Mouse (Mus musculus) testis, adult 2 months (tissue): ENCODE measurements at regions not wholly inside any gene's neighbourhood (a gene's known extent, or its start where the extent isn't known, plus 50 kb on each side); places are given as distances from the start of the nearest gene placed in this dataset.
"Not testable (repeated sequence)": the region's sequence is repeated elsewhere in the genome, so short reads cannot be mapped to it uniquely, and the experiment has no call there.

Experiments used
- H3K27ac ChIP-seq: fragments of 200-500 bp; 2 replicates; pipeline ENCODE4 v1.5.1; 2012; ENCODE audit warnings: low read depth, low read length; ENCODE audit not compliant: control insufficient read depth, insufficient read depth
- H3K27me3 ChIP-seq: fragments of 200-500 bp; 2 replicates; pipeline ENCODE4 v1.6.1; 2012; ENCODE audit warnings: mild to moderate bottlenecking, low read length, moderate library complexity; ENCODE audit not compliant: control insufficient read depth, insufficient read depth
- H3K36me3 ChIP-seq: fragments of 200-500 bp; 2 replicates; pipeline ENCODE4 v1.6.1; 2012; ENCODE audit warnings: mild to moderate bottlenecking, low read length; ENCODE audit not compliant: control insufficient read depth, insufficient read depth
- H3K4me1 ChIP-seq: fragments of 200-500 bp; 2 replicates; pipeline ENCODE4 v1.6.1; 2012; ENCODE audit warnings: low read length; ENCODE audit not compliant: control insufficient read depth, insufficient read depth
- H3K4me3 ChIP-seq: fragments of 200-500 bp; 2 replicates; pipeline ENCODE4 v1.5.1; 2012; ENCODE audit warnings: low read depth, mild to moderate bottlenecking, low read length, moderate library complexity, mixed read lengths; ENCODE audit not compliant: control insufficient read depth
- CTCF ChIP-seq: fragments of 200-500 bp; IDR thresholded peaks from 2 replicates; pipeline ENCODE4 v1.5.1; 2012; ENCODE audit warnings: low read depth, mild to moderate bottlenecking, inconsistent platforms, low read length, moderate library complexity; ENCODE audit not compliant: control insufficient read depth, insufficient read depth, insufficient replicate concordance
- POLR2A ChIP-seq: fragments of 200-500 bp; IDR thresholded peaks from 2 replicates; pipeline ENCODE4 v1.6.1; 2012; ENCODE audit warnings: low read depth, mild to moderate bottlenecking, inconsistent platforms, low read length, moderate library complexity; ENCODE audit not compliant: control insufficient read depth

GRCm38 (mm10) chr3:98968811-98969210 lies 75.8 kb upstream of the Hao2 start:
- no peaks in the 10 kb centered on the region for H3K27me3 ChIP-seq
- no peak overlapping the region for H3K4me3 ChIP-seq
- no peak overlapping the region for H3K27ac ChIP-seq
- TF ChIP-seq POLR2A (no peak), CTCF (no peak)
- no peaks in the 10 kb centered on the region for H3K36me3 ChIP-seq
- no peaks in the 10 kb centered on the region for H3K4me1 ChIP-seq

GRCm38 (mm10) chr3:98975777-98976176 lies 82.7 kb upstream of the Hao2 start:
- Histone ChIP-seq H3K4me1 (no peaks in the 10 kb centered on the region), H3K4me3 (no peak overlapping the region), H3K36me3 (no peaks in the 10 kb centered on the region), H3K27me3 (no peaks in the 10 kb centered on the region), H3K27ac (no peak overlapping the region)
- TF ChIP-seq POLR2A (no peak), CTCF (no peak)

- no peaks in the 10 kb centered on the region for H3K4me1 ChIP-seq
- no peaks in the 10 kb centered on the region for H3K27me3 ChIP-seq
- no peak overlapping the region for H3K4me3 ChIP-seq
- no peak for TF ChIP-seq POLR2A
- TF ChIP-seq CTCF, result no peak
- no peaks in the 10 kb centered on the region for H3K36me3 ChIP-seq
- no peak overlapping the region for H3K27ac ChIP-seq
These were observed 89.7 kb upstream of the Hao2 start for GRCm38 (mm10) chr3:98982787-98983186.

GRCm38 (mm10) chr3:98987266-98987665 lies 94.2 kb upstream of the Hao2 start:
- H3K4me3 ChIP-seq, H3K36me3 ChIP-seq, H3K27ac ChIP-seq, H3K4me1 ChIP-seq, H3K27me3 ChIP-seq: not testable (repeated sequence)

GRCm38 (mm10) chr3:98990801-98991200 lies 97.8 kb upstream of the Hao2 start:
- Histone ChIP-seq H3K27me3 (no peaks in the 10 kb centered on the region), H3K4me3 (no peak overlapping the region; the same call in 1 of the 2 replicates), H3K36me3 (no peaks in the 10 kb centered on the region), H3K4me1 (no peaks in the 10 kb centered on the region), H3K27ac (no peak overlapping the region)
- TF ChIP-seq POLR2A (no peak), CTCF (no peak)

- Histone ChIP-seq H3K27me3 (no peaks in the 10 kb centered on the region), H3K36me3 (no peaks in the 10 kb centered on the region), H3K27ac (no peak overlapping the region), H3K4me1 (no peaks in the 10 kb centered on the region), H3K4me3 (no peak overlapping the region)
- no peak for TF ChIP-seq CTCF
- TF ChIP-seq POLR2A, result no peak
These were observed 98.2 kb upstream of the Hao2 start for GRCm38 (mm10) chr3:98991276-98991675.

- H3K27ac ChIP-seq, result no peak overlapping the region
- H3K4me1 ChIP-seq, result no peaks in the 10 kb centered on the region
- H3K36me3 ChIP-seq, result no peaks in the 10 kb centered on the region
- no peaks in the 10 kb centered on the region for H3K27me3 ChIP-seq
- no peak overlapping the region for H3K4me3 ChIP-seq
- TF ChIP-seq POLR2A (no peak), CTCF (no peak)
These were observed 101.0 kb upstream of the Hao2 start for GRCm38 (mm10) chr3:98994086-98994485.

GRCm38 (mm10) chr3:99030636-99031035 lies 110.2 kb upstream of the Wars2 start:
- TF ChIP-seq CTCF (no peak), POLR2A (no peak)
- Histone ChIP-seq H3K4me1 (no peaks in the 10 kb centered on the region), H3K36me3 (no peaks in the 10 kb centered on the region), H3K27ac (no peak overlapping the region), H3K27me3 (no peaks in the 10 kb centered on the region), H3K4me3 (no peak overlapping the region)
